Mouse (Mus musculus): ENCODE results near the gene Add3.

Gene Add3

GRCm38 (mm10) chr19:53276902-53277707 lies 136.9 kb downstream of the Add3 start:
- no peak for DNase-seq

GRCm38 (mm10) chr19:53278491-53279415 lies 138.5 kb downstream of the Add3 start:
- no peak for DNase-seq

GRCm38 (mm10) chr19:53280254-53280653 lies 140.0 kb downstream of the Add3 start:
- no peak for DNase-seq

GRCm38 (mm10) chr19:53282571-53282970 lies 142.3 kb downstream of the Add3 start:
- no peak for DNase-seq

- no peak for DNase-seq
Observed at GRCm38 (mm10) chr19:53283742-53284141, 143.5 kb downstream of the Add3 start.

GRCm38 (mm10) chr19:53284268-53285208 lies 144.3 kb downstream of the Add3 start:
- DNase-seq: peak; percentile 32

- no peak for DNase-seq
Observed at GRCm38 (mm10) chr19:53296331-53297254, 156.3 kb downstream of the Add3 start.
